Mouse (Mus musculus) embryo, embryonic 11.5 days (tissue): ENCODE data around the gene Kcp.

Experiments used
- DNase-seq: peaks from one replicate; pipeline ENCODE4 v3.0.0-alpha.2; 2012; ENCODE audit warnings: low read depth, low spot score

Kcp gene

GRCm38 (mm10) chr6:29507447-29508309 is at the start of gene Kcp:
TSS of gene Kcp (minus strand) at chr6:29507952.
- no peak for DNase-seq

DNA sequence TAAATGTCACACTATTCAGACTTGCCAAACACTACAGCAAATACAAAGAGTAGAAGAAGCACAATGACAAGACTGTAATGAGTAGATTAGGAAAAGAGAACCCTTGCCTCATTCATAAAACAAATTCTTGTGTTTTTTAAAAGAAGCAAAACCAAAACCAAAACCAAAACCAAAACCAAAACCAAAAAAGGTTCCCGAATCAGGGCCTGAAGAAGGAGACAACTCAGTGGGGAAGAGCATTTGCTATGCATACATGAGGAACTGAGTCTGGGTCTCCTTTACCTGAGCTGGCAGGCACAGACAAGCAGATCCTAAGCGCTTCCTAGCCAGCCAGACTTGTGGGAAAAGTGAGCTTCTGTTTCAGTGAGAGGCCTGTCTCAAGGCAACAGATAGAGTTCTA is 49.4 kb upstream of the Kcp start:
- no peak for DNase-seq

- DNase-seq = no peak
Observed at GRCm38 (mm10) chr6:29552526-29552925, 44.8 kb upstream of the Kcp start.

GRCm38 (mm10) chr6:29548086-29548485 is 40.3 kb upstream of the Kcp start:
- no peak for DNase-seq

DNA sequence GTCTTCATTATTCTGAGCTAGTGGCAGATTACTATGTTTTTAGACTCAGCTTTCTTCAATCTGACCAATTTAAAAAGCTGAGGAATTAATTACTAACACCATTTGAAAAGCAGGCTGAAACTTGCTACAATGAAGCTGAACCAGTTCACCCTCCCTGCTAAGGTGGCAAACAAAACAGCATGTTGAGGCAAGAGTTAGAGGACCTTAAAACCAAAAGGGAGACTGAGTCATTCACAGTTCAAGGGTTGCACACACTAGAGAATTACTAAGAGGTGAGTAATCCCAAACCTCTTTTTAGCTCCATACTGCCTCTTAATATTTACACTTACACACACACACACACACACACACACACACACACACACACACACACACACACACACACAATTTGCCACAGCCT is 39.8 kb upstream of the Kcp start:
- no peak for DNase-seq

DNA sequence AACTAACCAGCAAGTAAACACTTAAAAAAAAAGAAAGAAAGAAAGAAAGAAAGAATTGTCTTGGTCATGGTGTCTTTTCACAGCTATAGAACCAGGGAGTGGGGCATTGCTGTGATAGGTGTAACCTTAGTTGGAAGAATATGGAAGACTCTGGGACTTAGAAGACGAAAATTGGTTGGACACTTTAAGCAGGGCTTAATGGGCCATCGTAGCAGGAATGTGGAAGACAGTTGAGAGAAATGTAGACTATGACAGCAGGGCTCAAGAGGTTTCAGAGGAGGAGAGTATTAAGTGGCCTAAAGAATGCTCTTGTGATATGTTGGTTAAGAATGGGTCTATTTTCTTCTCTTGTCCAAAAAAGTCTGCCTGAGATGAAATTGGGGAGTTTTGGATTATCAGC is 37.9 kb upstream of the Kcp start:
- no peak for DNase-seq

DNA sequence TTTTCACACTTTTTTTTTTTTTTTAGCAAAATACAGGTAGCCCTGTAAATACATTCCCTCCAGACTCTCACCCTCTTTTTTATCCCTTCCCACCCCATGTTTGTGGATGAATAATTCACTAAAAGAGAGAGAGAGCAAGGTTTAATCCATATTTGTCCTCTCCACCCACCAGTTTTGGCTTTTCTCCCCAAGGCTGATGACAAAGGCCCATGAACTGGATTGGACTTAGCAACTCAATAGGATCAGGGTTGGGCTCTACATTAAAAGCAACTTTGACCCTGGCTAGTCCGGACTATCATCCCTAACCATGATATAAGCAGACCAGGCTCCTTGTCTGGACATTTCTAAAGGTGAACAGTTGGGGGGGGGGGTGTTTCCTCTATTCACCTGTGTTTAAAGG is 33.2 kb upstream of the Kcp start:
- DNase-seq = no peak

DNA sequence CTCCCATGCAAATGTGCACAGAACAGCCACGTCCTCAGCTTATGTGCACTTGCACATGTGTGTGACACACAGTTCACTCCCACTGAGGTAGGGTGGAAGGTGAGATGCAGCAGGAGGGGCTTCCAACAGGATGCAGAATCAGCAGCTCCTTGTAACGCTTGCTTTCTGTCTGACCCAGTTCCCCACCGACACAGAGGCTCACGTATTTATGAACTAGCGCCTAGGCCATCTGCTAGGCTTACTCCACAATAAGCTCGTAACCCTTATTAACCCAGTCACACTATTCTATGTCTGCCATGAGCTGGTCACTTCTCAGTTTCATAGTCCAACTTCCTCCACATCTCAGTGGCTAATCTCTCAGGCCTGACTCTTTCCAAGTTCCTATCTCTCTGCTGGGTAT is 32.5 kb upstream of the Kcp start:
- DNase-seq = no peak

DNA sequence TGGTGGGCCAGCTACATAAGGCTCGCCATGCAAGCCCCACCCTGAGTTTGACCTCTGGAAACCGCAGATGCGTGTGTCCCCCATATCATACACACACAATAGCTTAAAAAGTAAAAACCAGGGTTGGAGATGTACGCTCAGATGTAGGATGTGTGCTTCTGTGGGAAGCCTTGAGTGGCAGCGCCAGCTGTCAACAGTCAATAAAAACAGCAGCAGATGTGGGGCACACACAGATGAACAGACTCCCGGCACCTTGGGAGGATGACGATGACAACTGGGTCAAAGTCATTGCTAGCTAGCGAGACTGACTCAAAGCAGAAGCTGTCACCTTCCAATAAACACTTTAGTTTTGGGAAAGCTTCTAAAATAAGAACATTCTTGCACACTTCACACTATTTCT is 31.8 kb upstream of the Kcp start:
- no peak for DNase-seq

- DNase-seq = no peak
Observed at GRCm38 (mm10) chr6:29537221-29537620, 29.5 kb upstream of the Kcp start.

GRCm38 (mm10) chr6:29536651-29537193 is 29.0 kb upstream of the Kcp start:
- no peak for DNase-seq

DNA sequence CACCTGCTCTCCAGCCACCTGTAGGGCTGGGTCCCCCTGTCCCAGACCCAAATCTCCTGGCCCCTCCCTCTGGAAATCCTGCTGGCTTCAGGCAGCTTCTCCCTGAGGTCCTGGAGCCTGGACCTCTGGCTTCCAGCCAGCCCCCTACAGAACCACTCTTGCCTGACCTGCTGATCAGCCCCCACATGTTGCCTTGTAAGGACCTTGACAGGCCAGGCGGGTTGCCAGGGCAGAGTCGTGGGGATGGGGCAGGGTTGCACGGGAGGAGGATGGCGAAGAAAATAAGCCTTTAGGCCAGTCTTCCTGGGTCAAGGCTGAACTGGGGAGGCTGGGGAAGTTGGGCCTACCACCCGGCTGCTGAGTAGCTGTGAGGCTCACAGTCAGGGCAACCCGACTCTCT is 27.6 kb upstream of the Kcp start:
- DNase-seq = no peak

DNA sequence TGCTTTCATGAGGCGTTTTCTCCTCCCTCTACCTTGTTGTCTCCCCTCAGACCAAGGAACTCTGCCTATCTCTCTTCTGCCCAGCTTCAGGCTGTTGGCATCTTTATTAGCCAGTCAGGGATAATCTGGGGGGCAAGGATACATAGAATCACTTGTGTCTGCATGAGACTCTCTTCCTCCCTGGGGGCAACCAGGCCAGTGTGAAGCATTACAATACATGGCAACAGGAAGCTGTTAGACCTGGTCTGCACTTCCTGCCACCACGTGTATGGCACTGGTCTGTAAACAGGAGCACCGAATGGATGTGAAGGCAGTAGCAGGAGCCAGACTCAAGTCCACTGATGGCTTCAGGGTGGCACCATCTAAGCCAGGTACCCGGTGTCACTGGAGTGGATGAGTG is 22.3 kb upstream of the Kcp start:
- DNase-seq = no peak

DNA sequence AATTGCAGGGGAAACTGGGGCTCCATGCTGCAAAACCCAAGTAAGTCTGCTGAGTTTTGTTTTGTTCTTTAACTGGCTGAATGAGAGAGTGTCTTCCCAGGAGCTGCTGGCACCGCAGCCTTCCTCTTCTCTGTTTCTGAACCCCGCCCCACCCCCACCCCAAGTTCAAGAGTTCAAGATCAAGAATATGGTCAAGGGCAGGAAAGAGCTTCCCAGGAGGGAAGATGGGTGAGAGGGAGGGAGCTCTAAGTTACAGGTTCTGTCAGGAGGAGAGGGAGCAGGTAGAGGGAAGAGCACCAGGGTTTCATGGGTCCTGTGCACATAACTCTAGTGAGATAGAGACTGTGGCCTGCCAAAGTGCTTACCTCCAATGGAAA is 21.7 kb upstream of the Kcp start:
- no peak for DNase-seq

GRCm38 (mm10) chr6:29528561-29529443 is 21.1 kb upstream of the Kcp start:
- DNase-seq = no peak

DNA sequence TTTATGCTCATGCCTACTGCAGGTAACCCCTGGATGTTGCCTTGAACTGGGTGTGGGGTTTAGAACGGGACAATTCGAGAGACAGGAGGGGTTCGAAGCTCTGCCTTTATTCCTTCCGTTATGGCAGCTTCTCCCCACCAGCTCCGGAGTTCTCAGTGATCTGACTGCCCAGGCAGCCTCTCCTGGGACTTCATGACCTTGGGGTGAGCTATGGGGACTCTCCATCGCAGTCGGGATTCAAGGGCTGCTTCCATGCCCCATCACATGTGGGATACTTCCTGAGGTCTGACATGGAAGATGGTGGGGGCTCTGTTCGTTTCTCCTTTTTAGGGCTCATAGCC is 20.4 kb upstream of the Kcp start:
- DNase-seq = no peak

DNA sequence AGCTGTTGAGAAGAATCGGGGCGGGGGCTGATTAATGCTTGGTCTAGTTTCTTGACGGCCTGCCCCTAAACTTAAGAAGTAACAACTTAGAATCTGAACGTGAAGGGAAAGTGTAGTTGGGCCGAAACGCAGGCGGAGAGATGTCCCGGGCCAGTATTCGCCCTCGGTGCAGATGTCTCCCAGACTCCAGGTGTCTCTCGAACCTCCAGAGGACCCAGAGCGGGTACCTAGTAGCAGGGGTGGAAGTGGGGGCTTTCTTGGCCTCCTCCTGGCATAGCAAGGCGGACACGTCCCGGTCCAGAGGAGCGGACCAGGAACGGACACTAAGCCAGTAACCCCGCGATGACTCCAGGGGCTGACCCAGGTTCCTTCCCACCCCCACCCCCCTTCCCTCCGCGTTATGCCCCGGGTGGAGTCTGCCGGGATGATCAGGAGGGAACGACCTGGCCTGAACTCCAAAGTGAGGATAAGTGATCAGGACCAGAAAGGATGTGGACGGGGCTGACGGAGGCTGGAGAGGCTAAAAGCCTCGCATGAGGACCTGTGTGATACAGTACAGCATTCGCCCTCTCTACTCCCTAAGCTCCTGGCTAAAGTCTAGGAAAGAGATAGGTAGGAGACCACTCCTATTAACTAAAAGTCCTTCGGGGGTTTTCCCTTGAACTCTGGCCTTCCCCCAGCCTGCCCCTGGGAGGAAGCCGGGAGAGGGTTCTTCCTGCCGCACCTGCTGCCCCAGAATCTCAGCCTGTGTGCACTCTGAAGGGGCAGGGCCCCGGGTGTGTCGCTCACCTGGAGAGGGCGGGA is 19.8 kb upstream of the Kcp start:
- no peak for DNase-seq

- DNase-seq = no peak
Observed at GRCm38 (mm10) chr6:29526281-29527251, 18.8 kb upstream of the Kcp start, which contains the start of gene Irf5. TSS of gene Irf5 (plus strand) at chr6:29526625.

- no peak for DNase-seq
Observed at GRCm38 (mm10) chr6:29525256-29525655, 17.5 kb upstream of the Kcp start.

- DNase-seq = no peak
Observed at GRCm38 (mm10) chr6:29524034-29524489, 16.3 kb upstream of the Kcp start.
